Mouse (Mus musculus): ENCODE results near the gene Arid1b. TPM values are rescaled to one million over a fixed set of nuclear protein-coding genes. Genes with fewer than 3 reads are reported as not detected.

Gene Arid1b
- total and polyA plus RNA-seq, 3 experiments, result 6.1 to 12.4 (median 9.7) TPM

DNA sequence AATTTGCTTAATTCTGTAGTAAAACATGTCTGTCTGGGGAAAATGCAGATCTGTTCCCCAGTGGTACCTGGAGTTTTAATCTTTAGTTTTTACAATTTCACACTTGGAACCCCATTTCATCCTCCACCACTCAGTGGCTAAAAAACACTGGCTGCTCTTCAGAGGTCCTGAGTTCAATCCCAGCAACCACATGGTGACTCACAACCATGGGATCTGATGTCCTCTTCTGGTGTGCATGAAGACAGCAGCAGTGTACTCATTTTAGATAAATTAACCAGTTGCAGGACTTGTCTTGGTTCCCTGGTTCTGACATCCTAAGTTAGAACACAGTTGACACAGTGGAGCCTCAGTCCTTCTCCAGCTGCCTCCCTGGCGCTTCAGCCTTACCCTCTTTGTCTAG is 239.9 kb downstream of the Arid1b start:
- H3K9ac ChIP-seq (ENCODE audit: insufficient read depth, low read depth), result no peak overlapping the region
- DNase-seq (ENCODE audit: extremely low read depth), result no peak
- H3K4me1 ChIP-seq (ENCODE audit: control insufficient read depth in 1 of 2, insufficient read depth in 2 of 2), result peaks cover 0 to 25% of the 10 kb centered on the region in 2 experiments; a peak in 2 of 4 replicates

DNA sequence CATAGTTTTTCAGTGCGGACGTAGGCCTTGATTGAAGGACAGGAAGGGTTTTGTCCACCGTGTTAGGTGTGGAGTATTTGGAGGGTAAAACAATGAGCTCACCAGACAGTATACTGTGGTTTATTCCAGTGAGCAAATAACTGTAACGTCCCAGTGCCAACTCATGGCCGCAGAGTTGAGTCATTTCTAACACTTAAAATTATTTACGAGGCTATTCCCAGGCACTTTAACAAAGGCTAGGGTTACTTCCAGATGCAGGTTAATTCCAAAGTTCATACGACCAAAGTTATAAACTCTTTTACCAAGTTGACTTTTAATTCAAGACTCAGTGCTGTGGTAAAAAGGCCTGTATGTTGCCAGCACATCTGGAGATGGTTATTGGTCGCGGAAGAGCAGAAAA is 240.9 kb downstream of the Arid1b start:
- in situ Hi-C loops (cut with MboI; ENCODE audit: low pct_ligation_motif_present, low pct_unique_long_range_greater_than_20kb, low sequenced_read_pairs), result no loop called here
- Histone ChIP-seq H3K4me2 (ENCODE audit: insufficient read depth, low read depth, poor library complexity, severe bottlenecking) (no peak overlapping the region), H3K27ac (ENCODE audit: insufficient read depth, low read depth) (no peak overlapping the region), H3K9ac (ENCODE audit: insufficient read depth, low read depth) (no peak overlapping the region), H3K27me3 (replicated peaks) (no peaks in the 10 kb centered on the region), H3K36me3 (replicated peaks in 1 of 2; ENCODE audit: control insufficient read depth in 1 of 2, insufficient read depth in 1 of 2, low read length in 1 of 2) (peaks cover 2 to 32% of the 10 kb centered on the region in 2 experiments), H3K4me3 (replicated peaks in 1 of 3; ENCODE audit: low read depth in 2 of 3, low read length in 2 of 3, poor library complexity in 1 of 3) (no peak overlapping the region), H3K9me3 (replicated peaks; ENCODE audit: low read length) (no peaks in the 10 kb centered on the region), H3K4me1 (ENCODE audit: control insufficient read depth in 1 of 2, insufficient read depth in 2 of 2) (peaks cover 0 to 36% of the 10 kb centered on the region in 2 experiments; a peak in 2 of 4 replicates), H3K79me2 (replicated peaks; ENCODE audit: control insufficient read depth, extremely low read depth, insufficient read depth, poor library complexity, severe bottlenecking) (no peaks in the 10 kb centered on the region)
- dilution Hi-C loops (cut with MboI; ENCODE audit: extremely low pct_ligation_motif_present, extremely low pct_unique_long_range_greater_than_20kb, low sequenced_read_pairs), result no loop called here
- TF ChIP-seq CHD1 (IDR thresholded peaks at IDR 0.05; ENCODE audit: low read depth, low read length), result no peak
- TF ChIP-seq ZMIZ1 (IDR thresholded peaks at IDR 0.05; ENCODE audit: low read depth, low read length), result no peak
- no peak for TF ChIP-seq JUND (conservative IDR thresholded peaks at IDR 0.05; ENCODE audit: low read depth, low read length)
- TF ChIP-seq SMC3 (IDR thresholded peaks at IDR 0.05; ENCODE audit: low read depth, low read length), result no peak
- TF ChIP-seq ZKSCAN1 (IDR thresholded peaks at IDR 0.05; ENCODE audit: borderline replicate concordance, low read depth, low read length), result no peak
- TF ChIP-seq PAX5 (IDR thresholded peaks at IDR 0.05; ENCODE audit: low read length), result no peak
- no peak for TF ChIP-seq NRF1 (IDR thresholded peaks at IDR 0.05; ENCODE audit: low read depth, low read length)
- TF ChIP-seq E2F4 (IDR thresholded peaks at IDR 0.05; ENCODE audit: insufficient replicate concordance, low read depth, low read length), result no peak
- no peak for TF ChIP-seq TCF12 (IDR thresholded peaks at IDR 0.05; ENCODE audit: low read depth, low read length)
- DNase-seq (ENCODE audit: extremely low read depth), result no peak

More for the DNA sequence above, 239.9 kb downstream of the Arid1b start:
- no peak overlapping the region for H3K4me3 ChIP-seq (replicated peaks in 1 of 3; ENCODE audit: low read depth in 2 of 3, low read length in 2 of 3, poor library complexity in 1 of 3)
- no peaks in the 10 kb centered on the region for H3K79me2 ChIP-seq (replicated peaks; ENCODE audit: control insufficient read depth, extremely low read depth, insufficient read depth, poor library complexity, severe bottlenecking)
- TF ChIP-seq POLR2AphosphoS2 (IDR thresholded peaks at IDR 0.05; ENCODE audit: low read depth, low read length), result no peak
- H3K9me3 ChIP-seq (replicated peaks; ENCODE audit: low read length), result no peaks in the 10 kb centered on the region
- no peak overlapping the region for H3K4me2 ChIP-seq (ENCODE audit: insufficient read depth, low read depth, poor library complexity, severe bottlenecking)
- in situ Hi-C loops (cut with MboI; ENCODE audit: low pct_ligation_motif_present, low pct_unique_long_range_greater_than_20kb, low sequenced_read_pairs) (no loop called here), dilution Hi-C loops (cut with MboI; ENCODE audit: extremely low pct_ligation_motif_present, extremely low pct_unique_long_range_greater_than_20kb, low sequenced_read_pairs) (no loop called here)
- no peak overlapping the region for H3K27ac ChIP-seq (ENCODE audit: insufficient read depth, low read depth)
- H3K36me3 ChIP-seq (replicated peaks in 1 of 2; ENCODE audit: control insufficient read depth in 1 of 2, insufficient read depth in 1 of 2, low read length in 1 of 2), result peaks cover 2 to 40% of the 10 kb centered on the region in 2 experiments
- no peaks in the 10 kb centered on the region for H3K27me3 ChIP-seq (replicated peaks)

DNA sequence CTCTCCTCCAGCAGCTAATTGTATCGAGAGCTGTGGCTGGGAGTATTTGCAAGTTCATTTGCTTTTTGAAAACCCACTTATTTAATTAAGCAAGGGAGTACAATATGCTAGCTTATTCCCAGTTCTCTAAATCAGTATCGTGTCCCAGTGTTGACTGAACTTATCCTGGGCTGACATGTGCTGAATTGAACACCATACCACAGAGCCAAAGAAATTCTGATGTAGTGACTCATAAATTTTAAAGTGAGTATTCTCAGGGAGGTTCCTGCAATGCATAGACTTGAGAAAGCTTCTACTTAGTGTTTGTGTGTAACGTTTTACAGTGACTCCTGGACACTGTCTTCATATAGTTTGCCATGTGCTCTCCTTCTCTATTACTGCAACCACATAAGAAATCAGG is 243.6 kb downstream of the Arid1b start:
- Histone ChIP-seq H3K27ac (ENCODE audit: insufficient read depth, low read depth) (no peak overlapping the region), H3K36me3 (replicated peaks in 1 of 2; ENCODE audit: control insufficient read depth in 1 of 2, insufficient read depth in 1 of 2, low read length in 1 of 2) (peaks cover 0 to 24% of the 10 kb centered on the region in 2 experiments), H3K27me3 (replicated peaks) (no peaks in the 10 kb centered on the region), H3K79me2 (replicated peaks; ENCODE audit: control insufficient read depth, extremely low read depth, insufficient read depth, poor library complexity, severe bottlenecking) (no peaks in the 10 kb centered on the region), H3K9ac (ENCODE audit: insufficient read depth, low read depth) (no peak overlapping the region), H3K4me2 (ENCODE audit: insufficient read depth, low read depth, poor library complexity, severe bottlenecking) (no peak overlapping the region), H3K4me1 (ENCODE audit: control insufficient read depth in 1 of 2, insufficient read depth in 2 of 2) (peaks cover 0 to 55% of the 10 kb centered on the region in 2 experiments; a peak in 2 of 4 replicates), H3K4me3 (replicated peaks in 1 of 3; ENCODE audit: low read depth in 2 of 3, low read length in 2 of 3, poor library complexity in 1 of 3) (no peak overlapping the region), H3K9me3 (replicated peaks; ENCODE audit: low read length) (no peaks in the 10 kb centered on the region)
- dilution Hi-C loops (cut with MboI; ENCODE audit: extremely low pct_ligation_motif_present, extremely low pct_unique_long_range_greater_than_20kb, low sequenced_read_pairs), result no loop called here
- TF ChIP-seq HCFC1 (IDR thresholded peaks at IDR 0.05; ENCODE audit: low read depth, low read length) (no peak), ZC3H11A (IDR thresholded peaks at IDR 0.05; ENCODE audit: low read depth, low read length) (no peak), MAZ (IDR thresholded peaks at IDR 0.05; ENCODE audit: low read depth, low read length) (no peak), MXI1 (IDR thresholded peaks at IDR 0.05; ENCODE audit: low read depth, low read length) (no peak), GABPA (IDR thresholded peaks at IDR 0.05; ENCODE audit: insufficient replicate concordance, low read depth, low read length) (no peak), POLR2A (IDR thresholded peaks at IDR 0.05; ENCODE audit: low read depth, low read length) (no peak)
- no peak for DNase-seq (ENCODE audit: extremely low read depth)
- in situ Hi-C loops (cut with MboI; ENCODE audit: low pct_ligation_motif_present, low pct_unique_long_range_greater_than_20kb, low sequenced_read_pairs), result no loop called here

Data from CH12.LX (cell line).